Mouse (Mus musculus) heart, adult 2 months (tissue): ENCODE results near the gene Zswim4.

Source experiments
- CTCF ChIP-seq: fragments of 200-600 bp; IDR thresholded peaks from 2 replicates; pipeline ENCODE4 v1.8.1; 2022; ENCODE audit warnings: antibody characterized with exemption, mild to moderate bottlenecking, moderate library complexity
- EP300 ChIP-seq: fragments of 200-500 bp; IDR thresholded peaks from 2 replicates; pipeline ENCODE4 v1.6.1; 2011; ENCODE audit warnings: low read depth, low read length, control low read depth; ENCODE audit not compliant: insufficient read depth
- POLR2A ChIP-seq: fragments of 200-500 bp; IDR thresholded peaks from 2 replicates; pipeline ENCODE4 v1.6.1; 2011; ENCODE audit warnings: mild to moderate bottlenecking, low read depth, low read length, control low read depth; ENCODE audit not compliant: insufficient read depth

DNA sequence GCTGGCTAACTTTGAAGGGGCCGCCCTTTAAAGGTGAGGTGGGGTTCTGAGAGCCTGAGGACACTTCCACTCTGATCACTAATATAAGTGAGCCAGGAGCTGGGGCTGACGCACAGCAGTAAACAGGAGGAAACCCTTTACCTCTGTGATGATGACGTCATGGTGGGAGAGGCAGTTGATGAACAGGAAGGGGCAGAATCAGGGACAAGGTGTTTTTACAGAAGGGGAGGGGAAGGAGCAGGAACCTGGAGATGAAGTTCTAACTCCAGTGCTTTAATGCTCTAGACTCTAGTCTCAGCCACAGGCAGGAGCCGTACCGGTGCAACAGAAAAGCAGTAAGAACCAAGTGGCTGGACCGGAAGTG lies 19.6 kb upstream of the Zswim4 start:
- TF ChIP-seq CTCF: no peak
- no peak for TF ChIP-seq POLR2A
- TF ChIP-seq EP300: no peak
